Mouse (Mus musculus) forebrain, embryonic 16.5 days (tissue): ENCODE results near the gene Wdr66. TPM values are rescaled to one million over a fixed set of nuclear protein-coding genes. Genes with fewer than 3 reads are reported as not detected.

Source experiments
- ATAC-seq: fragments of 200-750 bp; cut with Nextera tagmentation; 2 replicates; pipeline ENCODE4 v1.8.0; 2017; ENCODE audit warnings: mild to moderate bottlenecking, moderate library complexity
- H3K27ac ChIP-seq: fragments of 300-500 bp; sonication (generic); 2 replicates; pipeline ENCODE4 v1.5.1; 2014; ENCODE audit warnings: low read length, control low read depth
- H3K27me3 ChIP-seq: fragments of 300-500 bp; sonication (generic); replicated peaks from 2 replicates; pipeline ENCODE4 v1.6.1; 2014; ENCODE audit warnings: low read length; ENCODE audit not compliant: control insufficient read depth, insufficient read depth
- H3K36me3 ChIP-seq: fragments of 300-500 bp; sonication (generic); 2 replicates; pipeline ENCODE4 v1.6.1; 2014; ENCODE audit not compliant: control insufficient read depth, insufficient read depth
- H3K4me1 ChIP-seq: fragments of 300-500 bp; sonication (generic); replicated peaks from 2 replicates; pipeline ENCODE4 v1.6.1; 2014; ENCODE audit warnings: low read length; ENCODE audit not compliant: control insufficient read depth, insufficient read depth
- H3K4me2 ChIP-seq: fragments of 300-500 bp; sonication (generic); 2 replicates; pipeline ENCODE4 v1.6.1; 2014; ENCODE audit warnings: mild to moderate bottlenecking, low read length, control low read depth
- H3K4me3 ChIP-seq: fragments of 300-500 bp; sonication (generic); replicated peaks from 2 replicates; pipeline ENCODE4 v1.5.1; 2014; ENCODE audit warnings: mild to moderate bottlenecking, low read length, control low read depth
- H3K9ac ChIP-seq: fragments of 300-500 bp; sonication (generic); replicated peaks from 2 replicates; pipeline ENCODE4 v1.6.1; 2014; ENCODE audit warnings: low read depth, low read length, control low read depth
- H3K9me3 ChIP-seq: fragments of 300-500 bp; sonication (generic); 2 replicates; pipeline ENCODE4 v1.6.1; 2016; ENCODE audit warnings: low read length; ENCODE audit not compliant: control insufficient read depth
- WGBS: fragments of 180-500 bp; shearing (Covaris S2); extraction: QIAGEN DNeasy Blood & Tissue Kit; methylation state at CpG from one replicate; pipeline ENCODE4 v1.1.7; 2014; 5-methylcytosine and 5-hydroxymethylcytosine counted together
- polyA plus RNA-seq: library from polyadenylated mRNA; unstranded; fragments of >200 nt; fragmentation: Nextera tagmentation; extraction: Ambion mirVana; gene quantifications from 2 replicates; pipeline ENCODE4 v1.2.1, GENCODE M21; 2015

Wdr66 gene
- polyA plus RNA-seq, 1 experiment from 2014 or later: 1.5 TPM

DNA sequence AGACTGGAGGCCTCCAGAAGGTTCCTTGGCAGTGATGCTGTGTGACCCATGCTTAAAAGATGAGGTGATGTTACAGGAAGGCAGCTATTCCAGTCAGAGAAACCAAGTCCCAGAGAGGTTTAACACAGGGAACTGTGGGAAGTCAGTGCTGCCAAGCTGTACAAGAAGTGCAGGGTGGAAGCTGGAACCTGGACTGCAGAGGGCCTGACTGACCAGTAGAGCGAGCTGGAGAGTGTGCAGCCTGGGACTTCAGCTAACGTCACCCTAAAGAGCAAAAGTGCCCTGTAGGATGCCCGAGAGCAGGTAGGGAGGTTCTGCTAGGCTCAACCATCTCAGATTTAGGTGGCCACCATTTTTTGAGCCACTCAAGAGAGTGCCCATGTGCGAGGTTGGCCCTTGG, 111.0 kb downstream of the Wdr66 start:
- no peaks in the 10 kb centered on the region for H3K27me3 ChIP-seq
- WGBS: 88% methylated on average over 4 of the region's 4 CpGs
- H3K36me3 ChIP-seq: peaks cover 39% of the 10 kb centered on the region
- no peaks in the 10 kb centered on the region for H3K4me1 ChIP-seq
- no peak overlapping the region for H3K4me3 ChIP-seq
- no peak overlapping the region for H3K9ac ChIP-seq
- no peak overlapping the region for H3K27ac ChIP-seq
- ATAC-seq: no peak
- H3K4me2 ChIP-seq: no peak overlapping the region
- no peaks in the 10 kb centered on the region for H3K9me3 ChIP-seq

DNA sequence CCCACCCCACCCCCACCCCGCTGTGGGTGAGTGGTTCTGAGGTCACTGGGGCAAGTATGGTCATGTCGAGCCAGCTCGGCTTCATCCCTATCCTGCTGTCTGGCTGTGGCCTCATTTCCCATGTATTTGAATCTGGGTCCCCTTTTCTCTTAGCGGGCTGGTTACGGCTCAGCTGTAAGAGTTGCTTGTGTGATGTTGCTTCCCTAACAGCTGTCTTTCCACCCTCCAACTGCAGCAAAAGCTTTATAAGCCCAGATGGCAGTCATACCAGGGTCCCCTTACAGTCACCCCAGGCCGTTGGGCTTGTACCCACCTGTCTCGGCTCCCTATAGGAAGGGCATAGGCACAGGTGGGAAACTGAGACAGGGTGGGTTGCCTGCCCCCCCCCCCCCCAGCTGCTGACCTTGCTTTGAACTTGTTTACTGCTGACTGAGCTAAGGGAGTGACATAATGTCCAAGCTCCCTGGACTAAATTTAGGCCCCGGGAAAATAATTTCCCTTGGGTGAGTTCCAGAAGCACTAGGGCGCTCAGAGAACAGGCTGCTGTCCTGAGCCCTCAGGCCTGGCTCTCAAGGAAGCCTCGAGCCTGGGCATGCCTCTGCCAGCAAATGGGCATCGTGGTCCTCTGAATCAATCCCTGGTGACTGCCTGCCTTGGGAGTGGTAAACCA, 112.5 kb downstream of the Wdr66 start:
- ATAC-seq: no peak
- WGBS: 90% methylated on average over 11 of the region's 11 CpGs
- no peak overlapping the region for H3K4me2 ChIP-seq
- no peak overlapping the region for H3K4me3 ChIP-seq
- peaks cover 29% of the 10 kb centered on the region for H3K36me3 ChIP-seq
- H3K27ac ChIP-seq: no peak overlapping the region
- no peaks in the 10 kb centered on the region for H3K4me1 ChIP-seq
- no peaks in the 10 kb centered on the region for H3K9me3 ChIP-seq
- H3K9ac ChIP-seq: no peak overlapping the region
- no peaks in the 10 kb centered on the region for H3K27me3 ChIP-seq

DNA sequence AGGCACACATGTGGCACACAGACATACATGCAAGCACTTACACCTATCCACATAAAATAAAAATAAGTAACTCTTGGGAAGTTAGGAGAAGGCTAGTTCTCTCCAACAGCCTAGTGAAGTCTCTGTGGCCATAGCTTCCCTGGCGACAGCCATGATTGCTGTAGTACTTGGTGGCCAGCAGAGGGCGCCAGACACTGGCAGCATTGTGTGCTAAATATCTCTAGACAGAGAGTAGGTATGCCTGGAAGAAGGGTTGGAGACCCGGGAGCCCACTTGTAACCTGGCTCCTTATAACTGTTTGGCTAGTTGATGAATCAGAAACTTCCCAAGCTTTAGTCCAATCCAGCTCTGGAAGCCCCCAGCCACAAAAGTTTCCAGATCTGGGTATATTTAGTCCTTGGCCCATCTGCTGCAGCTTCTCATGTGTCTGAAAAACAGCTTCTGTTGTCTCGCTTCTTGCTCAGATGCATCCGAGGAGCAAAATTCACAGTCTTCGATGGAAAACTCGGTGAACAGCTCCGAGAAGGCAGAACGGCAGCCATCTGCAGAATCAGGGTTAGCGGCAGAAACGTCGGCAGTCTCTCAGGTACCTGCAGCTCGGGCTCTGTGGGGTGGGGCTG, 117.1 kb downstream of the Wdr66 start:
- peak; percentile 38; the same call in 1 of the 2 replicates for ATAC-seq
- Histone ChIP-seq H3K9me3 (no peaks in the 10 kb centered on the region), H3K9ac (no peak overlapping the region), H3K27me3 (no peaks in the 10 kb centered on the region), H3K4me3 (no peak overlapping the region), H3K4me2 (no peak overlapping the region), H3K36me3 (peaks cover 39% of the 10 kb centered on the region), H3K27ac (peak overlapping the region; percentile 22; the same call in 1 of the 2 replicates), H3K4me1 (no peaks in the 10 kb centered on the region)
- WGBS: 73% methylated on average over 13 of the region's 13 CpGs

DNA sequence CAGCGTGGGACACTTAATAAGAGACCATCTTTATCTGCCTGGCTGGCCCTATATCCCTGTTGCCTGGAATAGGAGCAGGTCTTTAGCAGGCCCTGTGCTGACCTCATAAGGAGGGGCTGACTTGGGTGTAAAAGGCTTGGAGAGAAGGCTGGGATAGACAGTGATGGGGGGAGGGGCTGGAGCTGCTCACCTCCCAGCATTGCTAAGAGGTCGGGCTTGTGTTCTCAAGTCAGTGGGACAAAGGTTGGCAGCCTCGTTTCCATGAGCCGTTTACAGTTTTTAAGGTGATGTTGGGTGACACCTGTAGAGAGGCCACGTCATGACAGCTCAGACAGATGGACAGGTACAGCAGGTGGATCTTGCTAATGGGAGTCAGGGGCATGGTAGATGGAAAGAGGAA, 118.1 kb downstream of the Wdr66 start:
- Histone ChIP-seq H3K36me3 (peaks cover 41% of the 10 kb centered on the region), H3K4me3 (no peak overlapping the region), H3K4me2 (no peak overlapping the region), H3K9ac (no peak overlapping the region), H3K4me1 (no peaks in the 10 kb centered on the region), H3K27ac (no peak overlapping the region), H3K9me3 (no peaks in the 10 kb centered on the region), H3K27me3 (no peaks in the 10 kb centered on the region)
- no peak for ATAC-seq
- 89% methylated on average over 5 of the region's 5 CpGs for WGBS

DNA sequence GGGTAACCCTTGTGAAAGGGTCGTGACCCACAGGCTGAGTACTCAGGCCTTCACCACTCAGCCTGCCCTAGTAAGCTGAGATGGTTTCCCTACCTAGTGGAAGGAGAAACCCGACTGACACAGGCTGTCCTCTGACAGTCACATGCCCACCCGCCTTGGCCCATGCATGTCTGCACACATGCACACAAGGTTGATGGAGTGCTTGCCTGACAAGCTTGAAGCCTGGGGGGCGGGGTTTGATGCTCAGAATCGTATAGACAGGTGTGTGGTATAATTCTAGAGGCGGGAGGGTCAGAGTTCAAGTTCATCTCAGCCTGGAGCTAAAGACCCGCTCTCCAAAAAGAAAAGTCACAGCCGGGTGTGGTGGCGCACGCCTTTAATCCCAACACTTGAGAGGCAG, 123.4 kb downstream of the Wdr66 start:
- Histone ChIP-seq H3K27ac (no peak overlapping the region), H3K9me3 (no peaks in the 10 kb centered on the region), H3K27me3 (no peaks in the 10 kb centered on the region), H3K9ac (no peak overlapping the region), H3K4me3 (no peak overlapping the region), H3K36me3 (peaks cover 33% of the 10 kb centered on the region), H3K4me2 (no peak overlapping the region), H3K4me1 (0 out of 2 replicates have a peak, but pooled peaks cover 3% of the 10 kb centered on the region)
- 93% methylated on average over 10 of the region's 10 CpGs for WGBS
- ATAC-seq: no peak

DNA sequence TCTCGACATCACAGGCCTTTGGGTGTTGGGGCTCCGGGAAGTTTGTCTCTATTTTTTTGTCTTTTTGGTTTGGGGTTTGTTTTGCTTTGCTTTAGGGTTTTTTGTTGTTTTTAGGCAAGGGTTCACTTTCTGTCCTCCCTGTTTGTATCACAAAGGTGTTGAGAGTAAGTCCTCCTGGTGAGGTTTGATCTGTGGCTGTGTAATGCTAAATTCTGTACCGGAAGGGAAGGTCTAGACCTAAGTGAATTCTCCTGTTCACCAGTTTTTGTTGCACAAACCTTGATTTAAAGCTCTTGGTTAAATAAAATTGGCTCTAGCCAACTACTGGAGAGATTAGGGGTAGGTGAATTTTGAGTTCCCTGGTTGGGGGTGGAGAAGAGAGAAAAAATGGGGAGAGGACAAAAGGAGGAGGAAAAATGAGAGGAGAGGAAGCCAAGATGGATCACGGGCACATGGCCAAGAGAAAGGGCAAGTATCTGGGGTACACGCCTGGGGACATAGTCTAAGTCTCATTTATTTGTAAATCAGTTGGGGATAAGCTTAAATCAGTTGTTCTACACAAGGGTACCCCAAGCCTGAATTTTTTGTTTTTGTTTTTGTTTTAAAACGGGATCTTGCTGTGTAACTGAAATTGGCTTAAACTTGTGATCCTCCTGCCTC, 124.0 kb downstream of the Wdr66 start:
- H3K9me3 ChIP-seq: no peaks in the 10 kb centered on the region
- no peaks in the 10 kb centered on the region for H3K27me3 ChIP-seq
- H3K4me2 ChIP-seq: no peak overlapping the region
- H3K4me1 ChIP-seq: 0 out of 2 replicates have a peak, but pooled peaks cover 3% of the 10 kb centered on the region
- no peak for ATAC-seq
- H3K36me3 ChIP-seq: peaks cover 30% of the 10 kb centered on the region
- no peak overlapping the region for H3K27ac ChIP-seq
- no peak overlapping the region for H3K4me3 ChIP-seq
- H3K9ac ChIP-seq: no peak overlapping the region
- WGBS: 83% methylated on average over 6 of the region's 6 CpGs

DNA sequence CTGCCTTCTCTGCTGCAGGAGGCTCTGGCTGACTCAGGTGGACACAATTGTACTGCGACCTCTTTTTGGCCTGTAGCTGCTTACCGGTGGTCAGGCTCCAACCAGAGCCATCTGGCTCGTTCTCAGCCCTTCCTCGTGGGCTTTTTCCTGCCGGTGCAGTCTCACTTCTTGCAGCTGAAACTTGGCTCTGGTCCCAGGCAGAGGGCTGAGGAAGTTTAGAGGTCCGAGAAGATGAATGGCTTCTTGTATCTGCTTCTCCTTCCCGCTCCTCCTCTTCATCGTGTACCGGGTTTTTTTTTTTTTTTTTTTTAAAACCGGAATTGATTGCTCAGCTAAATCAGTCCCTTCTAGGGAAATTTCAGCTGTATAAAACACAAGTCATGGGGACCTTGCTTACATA, 124.7 kb downstream of the Wdr66 start:
- no peaks in the 10 kb centered on the region for H3K9me3 ChIP-seq
- peaks cover 24% of the 10 kb centered on the region for H3K36me3 ChIP-seq
- no peaks in the 10 kb centered on the region for H3K27me3 ChIP-seq
- no peak overlapping the region for H3K4me3 ChIP-seq
- ATAC-seq: no peak
- H3K4me2 ChIP-seq: no peak overlapping the region
- 29% methylated on average over 10 of the region's 10 CpGs for WGBS
- no peak overlapping the region for H3K27ac ChIP-seq
- 0 out of 2 replicates have a peak, but pooled peaks cover 3% of the 10 kb centered on the region for H3K4me1 ChIP-seq
- H3K9ac ChIP-seq: no peak overlapping the region

Other genes with a start within 250 kb of the Wdr66 start
- gene Orai1, start 237.0 kb upstream of the Wdr66 start, polyA plus RNA-seq: 13.0 and 13.8 TPM in 2 replicates
- gene Morn3, start 205.1 kb upstream of the Wdr66 start, polyA plus RNA-seq: 1.7 TPM in 1 of 2 replicates, not detected in the other
- 18.6 and 19.3 TPM in 2 replicates for gene Tmem120b, start 183.7 kb upstream of the Wdr66 start, polyA plus RNA-seq
- gene Rhof, start 119.4 kb upstream of the Wdr66 start, polyA plus RNA-seq: 15.8 and 18.7 TPM in 2 replicates
- gene Setd1b, start 109.9 kb upstream of the Wdr66 start, polyA plus RNA-seq: 12.5 TPM in 2 replicates
- gene Psmd9, start 82.7 kb upstream of the Wdr66 start, polyA plus RNA-seq: 83.1 and 86.0 TPM in 2 replicates
- gene Hpd, start 69.4 kb upstream of the Wdr66 start, polyA plus RNA-seq: not detected in 2 replicates
- gene Bcl7a, start 91.7 kb downstream of the Wdr66 start, polyA plus RNA-seq: 81.9 and 84.3 TPM in 2 replicates
- gene Mlxip, start 142.7 kb downstream of the Wdr66 start, polyA plus RNA-seq: 18.0 and 18.1 TPM in 2 replicates
- 0.24 and 0.43 TPM in 2 replicates for gene Lrrc43, start 237.2 kb downstream of the Wdr66 start, polyA plus RNA-seq
- not detected in 2 replicates for gene Il31, start 237.4 kb downstream of the Wdr66 start, polyA plus RNA-seq